Mouse (Mus musculus): ENCODE measurements at regions not wholly inside any gene's neighbourhood (a gene's known extent, or its start where the extent isn't known, plus 50 kb on each side); places are given as distances from the start of the nearest gene placed in this dataset.
A peak's percentile ranks its signal among the peaks of the same experiment; 100 is the strongest.
"Not testable (repeated sequence)": the region's sequence is repeated elsewhere in the genome, so short reads cannot be mapped to it uniquely, and the experiment has no call there.

DNA sequence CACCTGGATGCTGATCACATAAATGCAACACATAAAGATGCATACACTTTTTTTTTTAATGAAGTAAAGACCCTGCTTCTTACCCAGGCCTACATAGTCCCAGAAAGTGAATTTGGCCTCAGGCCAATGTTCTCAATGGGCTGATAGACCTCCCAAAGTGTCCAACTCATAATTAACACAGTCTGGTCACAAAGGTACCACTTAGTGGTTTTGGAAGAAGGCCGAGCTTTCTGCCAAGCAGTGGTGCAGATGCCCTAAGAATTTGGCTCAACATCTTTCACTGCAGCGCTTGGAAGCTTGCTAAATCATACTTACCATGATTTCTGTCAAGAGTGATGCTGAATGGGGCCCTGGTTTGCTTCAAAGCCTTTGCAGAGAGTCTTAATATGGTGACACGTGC, 706.4 kb upstream of the Rag2 start:
- no peak for DNase-seq

DNA sequence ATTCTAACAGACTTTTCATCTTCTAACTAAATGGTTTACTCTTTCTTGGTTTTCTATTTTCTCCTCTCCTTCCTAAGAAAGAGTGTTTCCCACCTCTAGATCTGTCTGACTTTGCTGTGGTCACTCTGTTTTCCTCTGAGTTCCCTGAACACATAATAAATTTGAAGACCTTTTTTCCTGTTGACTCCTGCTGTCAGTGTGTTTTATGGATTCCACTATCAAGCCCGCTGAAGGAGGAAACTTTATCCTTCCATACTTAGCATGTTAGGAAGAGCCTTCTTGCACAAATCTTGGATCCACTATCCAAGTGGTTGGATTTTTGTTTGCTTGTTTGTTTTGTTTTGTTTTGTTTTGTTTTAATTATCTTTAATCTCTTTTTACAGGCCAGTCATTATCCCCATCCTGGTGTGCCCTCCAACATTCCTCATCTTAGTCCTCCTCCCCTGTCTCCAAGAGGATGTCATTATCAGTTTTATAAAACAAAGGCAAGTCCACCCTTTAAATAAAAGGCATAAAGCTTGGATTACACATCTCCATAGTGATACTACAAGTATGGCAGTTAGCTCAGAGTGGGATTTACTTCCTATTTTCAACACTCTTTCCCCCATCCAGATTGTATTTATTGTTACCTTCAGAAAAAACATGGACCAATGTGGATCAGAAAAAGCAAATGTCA, 704.8 kb upstream of the Rag2 start:
- DNase-seq, result no peak

DNA sequence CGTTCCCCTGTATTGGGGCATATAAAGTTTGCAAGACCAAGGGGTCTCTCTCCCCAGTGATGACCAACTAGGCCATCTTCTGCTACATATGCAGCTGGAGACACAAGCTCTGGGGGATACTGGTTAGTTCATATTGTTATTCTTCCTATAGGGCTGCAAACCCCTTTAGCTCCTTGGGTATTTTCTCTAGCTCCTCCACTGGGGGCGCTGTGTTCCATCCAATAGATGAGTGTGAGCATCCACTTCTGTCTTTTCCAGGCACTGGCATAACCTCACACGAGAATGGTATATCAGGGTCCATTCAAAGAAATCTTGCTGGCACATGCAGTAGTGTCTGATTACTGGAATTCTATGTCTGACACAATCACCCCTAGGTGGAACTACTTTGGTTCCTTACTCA, 675.9 kb upstream of the Rag2 start:
- DNase-seq, result not testable (repeated sequence)

DNA sequence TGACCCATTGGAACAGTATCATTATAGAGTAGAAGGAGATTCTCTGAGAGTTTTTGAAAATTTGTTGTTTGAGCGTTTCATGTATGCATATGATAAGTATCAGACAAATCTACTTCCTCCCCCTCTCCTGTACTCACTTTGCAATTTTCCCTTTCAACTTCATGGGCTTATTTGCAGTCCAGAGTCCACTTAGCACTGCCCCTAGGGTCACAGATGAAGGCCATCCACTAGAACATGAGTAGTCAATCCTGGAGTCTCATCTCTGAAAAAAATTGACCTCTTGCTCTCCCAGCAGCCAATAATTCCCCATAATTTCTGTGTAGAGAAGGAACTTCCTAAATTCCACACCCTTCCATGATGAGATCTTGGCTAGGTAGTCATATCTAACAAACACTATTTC, 665.1 kb upstream of the Rag2 start:
- DNase-seq, result no peak

DNA sequence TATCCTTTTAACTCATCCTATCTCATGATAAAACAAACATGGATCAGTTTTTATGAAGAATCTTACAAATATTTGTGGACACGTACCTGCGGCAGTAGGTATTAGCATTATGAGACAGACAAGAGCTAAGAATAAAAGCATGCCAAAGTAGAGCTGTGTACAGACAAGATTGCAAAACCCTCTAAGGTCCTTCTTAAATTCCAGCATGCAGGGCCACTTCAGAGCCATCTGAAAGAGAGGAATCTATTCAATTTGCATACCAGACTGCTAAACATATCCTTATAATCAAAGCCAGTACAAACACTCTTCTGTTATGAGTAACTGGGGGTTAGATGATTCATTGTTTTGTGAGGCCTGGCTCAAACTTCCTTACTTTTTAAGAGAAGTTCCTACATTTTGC, 659.9 kb upstream of the Rag2 start:
- no peak for DNase-seq

DNA sequence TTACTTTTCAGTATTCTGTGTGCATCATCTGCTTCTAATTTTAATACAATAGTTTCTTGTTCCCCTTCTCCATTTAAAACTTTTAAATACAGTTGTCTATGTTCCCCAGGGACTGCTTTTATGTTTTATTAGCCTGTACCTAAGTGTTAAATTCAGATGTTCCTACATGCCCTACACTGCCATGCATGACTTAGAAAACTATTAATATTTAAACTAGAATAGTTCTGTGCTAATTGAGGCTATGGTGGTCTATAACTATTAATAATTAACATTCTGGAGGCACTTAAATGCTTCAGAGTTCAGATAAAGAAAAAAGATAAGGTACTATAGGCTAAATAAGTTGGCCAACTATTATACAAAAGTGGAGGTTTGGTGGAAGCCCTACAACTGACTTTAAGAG, 647.3 kb upstream of the Rag2 start:
- DNase-seq, result no peak

DNA sequence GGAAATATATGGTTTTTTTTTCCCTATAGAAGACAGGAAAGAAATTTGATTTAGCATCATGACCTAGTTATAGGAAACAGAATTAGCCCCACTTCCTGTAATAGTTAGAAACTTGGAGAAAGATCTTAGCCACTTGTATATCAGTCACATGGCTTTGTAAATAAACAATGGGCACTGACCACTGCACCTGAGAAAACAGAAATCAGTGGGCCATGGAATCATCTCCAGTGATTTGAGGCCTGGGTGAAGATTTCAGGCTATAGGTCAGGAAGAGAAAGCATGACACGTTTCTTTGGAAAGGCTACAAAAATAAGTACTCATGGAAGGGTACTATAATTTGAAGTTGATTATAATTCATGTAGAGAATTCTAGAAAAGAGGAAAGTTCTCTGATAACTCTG, 642.2 kb upstream of the Rag2 start:
- DNase-seq, result no peak

DNA sequence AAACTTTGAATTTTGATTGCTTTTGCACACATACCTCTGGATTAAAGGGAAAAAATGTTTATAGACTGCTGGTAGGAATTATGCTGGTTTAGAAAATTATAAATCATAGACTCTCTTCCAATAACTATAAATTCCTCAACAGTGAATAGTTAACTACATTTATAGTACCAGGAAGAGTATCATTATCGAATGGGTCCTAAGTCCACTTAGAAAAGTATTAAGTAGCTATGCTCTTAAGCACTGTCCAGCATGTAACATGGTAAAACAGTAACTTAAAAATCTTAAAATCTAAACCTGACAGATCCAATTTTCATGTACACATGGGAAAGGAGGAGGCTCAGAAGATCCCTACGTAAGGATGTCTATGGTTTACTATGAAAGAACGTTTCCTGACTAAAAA, 609.2 kb upstream of the Rag2 start:
- no peak for DNase-seq

DNA sequence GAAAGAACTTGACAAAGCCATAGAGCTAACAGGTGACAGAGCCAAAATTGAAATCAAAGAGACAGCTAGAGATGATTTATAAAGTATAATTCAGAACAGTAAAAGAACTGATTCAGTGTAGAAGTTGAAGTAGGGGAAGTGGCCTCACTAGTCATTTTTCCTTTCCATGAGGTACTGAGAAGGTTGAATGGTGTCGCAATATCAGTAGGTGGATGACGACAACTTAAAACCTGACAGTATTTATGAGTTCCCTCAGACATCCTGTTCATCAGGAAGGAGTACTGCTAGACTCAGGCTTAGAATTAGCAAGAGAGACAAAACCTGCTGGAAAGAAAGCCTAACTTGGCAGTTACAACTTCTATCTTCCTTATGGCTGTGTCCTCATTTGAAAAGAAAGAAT, 605.1 kb upstream of the Rag2 start:
- DNase-seq, result no peak

DNA sequence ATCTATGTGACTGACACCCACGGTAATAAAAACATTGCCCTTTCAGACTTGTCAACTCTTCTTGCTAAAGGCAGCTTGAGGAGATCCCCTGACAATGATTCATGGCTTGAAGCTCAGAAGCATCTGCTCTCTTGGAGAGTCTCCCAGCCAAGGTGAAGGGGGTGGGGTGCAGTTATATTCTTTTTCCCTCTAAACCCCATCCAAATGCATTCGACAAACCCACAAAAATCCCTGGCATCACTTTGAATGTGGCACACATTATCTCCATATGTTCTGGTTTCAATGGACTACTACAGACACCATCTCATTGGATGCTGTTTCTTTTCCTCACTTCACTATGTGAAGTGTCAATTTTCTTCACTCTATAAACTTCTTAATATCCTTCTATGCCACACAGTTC, 603.0 kb upstream of the Rag2 start:
- DNase-seq, result no peak

DNA sequence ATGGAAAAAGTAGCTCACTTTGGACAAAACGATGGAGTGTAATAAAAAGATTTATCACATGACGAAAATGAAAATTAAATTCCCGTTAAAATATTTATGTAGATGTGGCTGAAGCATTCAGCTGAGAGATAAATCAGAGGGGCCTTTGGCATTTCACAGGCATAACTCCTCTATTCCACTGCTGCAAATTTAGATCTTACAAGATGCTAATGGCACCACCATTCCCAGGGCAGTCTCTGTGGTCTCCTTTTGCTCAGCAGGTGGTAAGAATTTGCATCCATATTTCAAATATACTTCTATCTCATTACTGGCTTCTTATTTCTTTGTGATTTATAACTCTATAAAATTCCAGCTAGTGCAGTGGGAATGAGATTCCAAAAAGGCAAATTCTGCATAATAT, 581.5 kb upstream of the Rag2 start:
- DNase-seq, result no peak

DNA sequence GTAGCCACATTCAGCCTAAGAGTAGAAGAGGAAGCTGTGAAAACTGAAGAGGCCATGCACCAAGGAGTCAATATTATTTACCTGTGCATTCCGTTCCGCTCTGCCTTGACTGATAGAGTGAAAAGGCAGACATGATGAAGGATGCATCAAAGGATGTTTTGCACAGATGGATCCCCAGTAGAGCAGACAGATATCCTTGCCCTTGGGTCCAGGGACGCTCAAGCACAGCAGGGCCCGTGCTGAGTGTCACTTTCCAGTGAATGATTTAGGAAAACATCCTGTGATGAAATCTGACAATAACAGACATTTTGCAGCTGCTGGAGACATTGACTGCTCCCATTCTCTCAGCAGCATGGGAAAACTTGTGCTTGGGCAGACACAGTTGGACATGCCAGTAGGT, 561.6 kb upstream of the Rag2 start:
- peak; percentile 18 to 24 for DNase-seq

DNA sequence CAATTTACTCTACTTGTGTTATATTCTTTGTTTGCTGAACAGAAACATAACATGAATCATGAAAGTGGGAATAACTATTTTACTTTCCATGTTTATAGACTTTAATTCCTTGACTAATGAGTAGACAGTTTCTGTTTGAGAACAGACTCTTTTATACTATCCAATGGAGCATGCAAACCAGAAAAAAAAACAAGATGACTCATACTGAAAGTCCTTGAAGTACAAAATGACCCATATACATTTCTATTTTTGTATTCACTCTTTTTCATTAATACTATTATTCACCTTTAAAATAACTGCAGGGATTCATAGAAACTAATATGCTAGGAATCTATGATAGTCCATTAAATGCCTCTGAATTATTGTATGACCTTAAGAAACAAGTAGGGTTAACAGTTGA, 549.5 kb upstream of the Rag2 start:
- DNase-seq, result no peak

DNA sequence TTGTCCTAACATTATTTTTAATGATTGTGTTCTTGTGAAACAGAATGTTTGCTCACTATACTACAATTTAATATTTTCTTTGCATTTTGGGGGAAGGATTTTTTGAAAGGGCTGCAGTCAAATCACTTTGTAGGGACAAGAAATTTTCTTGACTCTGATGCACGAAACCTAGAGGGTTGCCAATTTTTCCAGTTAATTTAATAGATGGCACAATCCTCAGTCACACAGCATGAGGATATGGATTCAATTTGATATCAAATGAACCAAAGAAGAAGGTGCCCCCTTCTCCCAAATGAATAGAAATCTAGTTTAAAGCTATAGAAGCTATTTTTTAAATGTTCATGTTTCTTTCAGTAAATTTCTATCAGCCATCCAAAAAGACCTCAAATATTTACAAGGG, 544.3 kb upstream of the Rag2 start:
- DNase-seq, result no peak

DNA sequence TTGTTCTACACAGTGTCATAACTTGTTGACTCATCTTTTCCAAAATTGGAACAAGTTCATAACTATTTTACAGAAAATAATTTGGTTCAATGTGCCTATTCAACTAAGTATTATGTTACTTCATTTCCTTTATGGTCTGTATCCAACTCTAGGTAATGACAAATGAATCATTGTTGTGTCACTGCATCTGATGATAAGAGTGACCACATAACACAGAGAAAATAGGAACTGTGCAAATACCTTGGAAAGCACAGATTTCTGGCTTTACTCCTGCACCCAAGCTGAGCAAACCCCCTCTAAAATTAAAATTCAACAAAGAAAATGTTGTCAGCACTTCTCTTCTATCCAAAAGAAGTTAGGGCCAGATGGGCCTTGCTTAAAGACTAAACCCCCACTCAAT, 540.7 kb upstream of the Rag2 start:
- no peak for DNase-seq

DNA sequence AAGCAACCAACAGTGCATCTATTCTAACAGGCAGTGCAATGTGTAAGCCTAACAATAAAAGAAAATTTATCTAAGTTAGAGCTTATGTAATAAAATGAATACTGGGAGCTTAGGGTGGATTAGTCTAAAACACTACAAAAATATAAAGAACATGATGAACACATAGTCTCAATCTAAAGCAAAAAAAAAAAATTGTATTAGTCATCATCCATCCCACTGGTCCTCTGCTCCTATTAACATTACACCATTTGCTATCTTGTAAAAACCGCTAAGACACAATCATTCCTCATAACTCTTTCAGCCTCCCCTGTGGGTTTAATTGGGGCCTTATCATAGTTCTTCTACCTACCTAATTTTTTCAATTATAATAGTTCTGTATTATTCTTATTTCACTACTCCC, 539.9 kb upstream of the Rag2 start:
- no peak for DNase-seq

DNA sequence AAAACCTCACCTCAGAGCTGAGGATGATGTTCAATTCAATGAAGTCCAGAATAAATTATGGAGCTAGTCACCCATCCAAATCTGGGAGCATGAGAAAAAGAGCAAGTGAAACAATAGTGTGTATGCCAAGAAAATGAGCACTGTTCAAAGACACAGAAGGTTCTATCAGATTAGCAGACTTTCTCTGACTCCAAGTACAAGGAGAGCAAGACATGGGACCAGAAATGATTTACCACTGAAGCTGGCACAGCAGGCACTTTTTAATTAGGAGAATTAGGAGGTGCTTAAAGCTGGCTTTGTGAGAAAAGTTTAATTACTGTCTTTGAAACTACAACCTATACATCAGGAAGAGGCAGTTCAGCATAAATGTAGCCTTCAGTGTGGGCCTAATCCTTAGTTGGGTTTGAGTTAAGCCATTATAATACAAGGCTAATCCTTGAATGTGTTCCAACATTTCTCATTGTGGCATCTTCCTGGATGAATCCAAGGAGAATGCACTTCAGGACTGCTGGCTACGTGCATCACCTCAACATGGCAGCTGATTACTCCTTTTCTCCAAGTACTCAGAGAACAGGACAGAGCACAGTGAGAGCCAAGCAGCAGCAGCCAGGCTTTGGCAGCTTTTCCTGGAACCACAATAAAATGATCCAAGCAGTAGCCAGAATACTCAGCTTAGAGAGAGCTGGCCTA, 517.2 kb upstream of the Rag2 start:
- DNase-seq, result peak; percentile 1 to 6

DNA sequence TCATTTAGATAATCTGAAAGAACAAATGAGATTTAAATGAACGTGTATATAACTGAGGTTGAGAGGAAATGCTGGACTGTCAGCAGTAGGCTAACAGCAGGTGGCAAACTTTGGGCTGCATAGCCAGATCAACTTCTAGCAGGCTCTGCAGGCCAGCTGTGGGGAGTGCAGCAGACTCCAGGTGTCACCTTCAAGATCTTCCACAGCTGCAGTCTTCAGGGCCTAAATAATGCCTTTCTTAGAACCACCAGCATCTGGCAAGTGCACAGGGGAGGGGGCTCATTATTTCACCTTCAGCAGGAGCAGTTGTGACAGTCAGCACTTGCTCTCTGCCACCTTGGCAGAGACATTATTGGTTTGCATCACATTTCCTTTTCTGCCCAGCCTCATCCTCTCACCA, 487.7 kb upstream of the Rag2 start:
- DNase-seq, result no peak

DNA sequence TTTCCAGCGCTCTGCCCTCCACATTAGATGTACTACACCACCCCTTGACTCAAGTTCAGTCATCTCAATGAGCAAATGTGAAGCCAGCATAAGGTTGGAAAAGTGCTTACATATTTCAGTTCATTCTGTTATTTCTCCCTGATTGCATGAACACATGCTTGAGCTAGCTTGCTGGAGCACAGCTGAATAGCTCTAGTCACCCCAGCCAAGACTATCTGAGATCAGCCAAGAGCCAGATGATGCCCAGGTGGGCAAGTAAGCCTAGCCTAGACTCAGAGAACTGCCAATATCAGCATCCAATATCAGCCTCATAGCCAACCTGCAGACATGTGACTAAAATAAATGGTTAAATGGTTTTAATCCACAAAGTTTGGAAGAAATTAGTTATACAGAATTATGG, 484.6 kb upstream of the Rag2 start:
- DNase-seq, result no peak

DNA sequence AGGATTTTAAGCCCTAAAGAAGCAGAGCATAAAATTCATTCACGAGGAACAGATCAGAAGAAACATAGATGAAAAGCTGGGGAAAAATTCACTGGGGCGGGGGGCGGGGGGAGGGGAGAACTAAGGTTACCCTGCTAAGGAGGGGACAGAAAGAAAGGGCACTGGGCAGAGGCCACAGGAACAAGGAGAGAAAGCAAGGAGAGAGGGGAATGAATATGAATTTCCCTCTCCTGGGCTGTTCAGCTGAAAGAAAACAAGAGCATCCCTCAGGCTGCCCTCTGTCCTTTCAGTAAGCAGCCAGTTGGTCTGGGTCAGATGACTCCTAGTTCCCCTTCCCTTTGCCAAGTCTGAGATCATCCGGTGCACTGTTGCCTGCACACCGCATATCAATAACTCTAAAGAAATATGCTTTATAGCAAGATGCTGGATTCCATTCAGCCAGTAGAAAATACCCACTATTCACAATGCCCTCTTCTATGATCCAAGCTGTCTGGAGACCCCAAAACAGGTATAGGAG, 467.7 kb upstream of the Rag2 start:
- DNase-seq, result no peak

DNA sequence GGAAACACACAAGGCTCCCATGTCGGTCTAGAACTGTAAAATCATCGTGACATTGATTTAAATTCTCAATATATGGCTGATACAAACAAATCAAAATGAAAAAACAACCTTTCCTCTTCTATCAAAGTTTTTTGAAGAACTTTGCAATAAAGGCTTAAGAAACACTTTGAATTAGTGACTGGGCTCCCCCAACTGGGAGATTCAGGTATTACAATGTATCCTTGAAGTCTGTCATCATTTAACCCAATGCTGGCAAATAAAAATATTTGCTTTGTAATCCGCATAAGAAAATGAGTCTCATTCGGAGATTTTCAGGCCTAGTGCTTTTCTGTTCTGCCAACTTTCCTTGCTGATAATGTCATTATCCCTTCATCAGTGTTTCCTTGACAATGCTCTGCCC, 465.2 kb upstream of the Rag2 start:
- DNase-seq, result peak; percentile 2 to 34

DNA sequence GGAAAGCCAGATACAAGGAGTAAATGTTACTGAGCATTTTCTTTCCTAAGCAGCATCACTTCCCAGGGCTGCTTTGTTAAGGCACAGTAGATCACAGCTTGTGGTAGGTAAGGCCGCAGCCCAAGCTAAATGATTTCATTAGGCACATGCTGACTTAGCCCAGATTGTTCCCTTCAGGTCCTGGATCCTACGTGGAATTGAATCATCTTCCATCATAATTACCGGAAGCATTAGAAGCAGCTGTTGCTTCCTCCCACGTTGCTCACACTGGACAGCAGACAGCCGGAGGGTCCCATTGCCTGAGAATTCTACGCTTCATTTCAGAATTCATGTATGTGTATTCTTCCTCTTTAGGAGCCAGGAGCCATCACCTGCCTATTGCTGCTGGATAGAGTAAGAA, 458.6 kb upstream of the Rag2 start:
- DNase-seq, result no peak

DNA sequence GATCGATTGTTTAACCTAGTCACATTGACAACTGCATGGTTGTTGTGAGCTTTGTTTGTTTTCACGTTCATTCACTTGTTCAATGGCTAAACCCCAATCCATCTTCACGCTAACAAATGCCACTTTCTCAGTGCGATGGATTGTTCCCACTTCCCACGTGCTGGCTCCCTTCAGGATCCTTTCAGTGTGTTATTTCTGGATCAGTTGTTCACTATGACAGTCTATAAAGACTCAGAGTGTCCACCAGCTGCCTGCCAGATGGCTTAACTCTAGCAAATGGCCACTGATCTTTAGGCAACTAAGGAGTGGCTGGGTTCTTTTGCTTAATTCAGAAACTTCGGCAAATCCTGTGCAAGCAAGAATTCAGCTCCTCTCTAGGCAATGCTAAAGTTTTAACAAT, 451.7 kb upstream of the Rag2 start:
- DNase-seq, result no peak

DNA sequence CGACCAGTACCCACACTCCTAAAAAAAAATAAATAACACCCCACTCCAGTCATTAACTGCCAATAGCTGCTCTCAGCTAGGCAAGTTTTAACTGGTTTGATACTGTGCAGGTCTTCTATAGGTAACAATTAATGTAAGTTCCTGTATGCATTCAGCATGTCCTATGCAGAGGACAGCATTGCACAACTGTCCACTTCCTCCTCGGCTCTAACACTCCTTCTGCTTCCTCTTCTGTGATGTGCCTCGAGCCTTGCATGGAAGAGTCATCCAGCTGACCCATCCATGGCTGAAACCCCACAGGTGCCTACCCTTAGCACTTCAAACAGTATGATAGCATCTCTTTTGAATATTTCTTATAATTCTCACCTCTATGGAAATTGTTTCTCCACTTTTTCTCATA, 449.4 kb upstream of the Rag2 start:
- DNase-seq, result peak in 1 of 2 experiments; percentile 18

All from heart, adult 18-20 months (tissue).